Mouse (Mus musculus) ES-E14 (cell line): ENCODE results near the gene Vwa5b2. TPM values are rescaled to one million over a fixed set of nuclear protein-coding genes. Genes with fewer than 3 reads are reported as not detected.

Source experiments
- DNase-seq: peaks from one replicate; pipeline ENCODE4 v3.0.0-alpha.2; 2013; ENCODE audit warnings: low read depth, low spot score
- H3K27ac ChIP-seq: 2 replicates; pipeline ENCODE4 v1.5.1; 2012; ENCODE audit warnings: low read depth, mild to moderate bottlenecking, low read length, moderate library complexity, mixed read lengths; ENCODE audit not compliant: poor library complexity, insufficient read depth, severe bottlenecking
- H3K36me3 ChIP-seq: 2 replicates; pipeline ENCODE4 v1.6.1; 2012; ENCODE audit warnings: mild to moderate bottlenecking, low read length, moderate library complexity, mixed read lengths; ENCODE audit not compliant: control insufficient read depth, poor library complexity, insufficient read depth, severe bottlenecking
- H3K4me1 ChIP-seq, 2 experiments: fragments of 150-350 bp in 1 of 2; sonication (generic) in 1 of 2; 2 replicates each; pipeline ENCODE4 v1.6.1; 2012; ENCODE audit warnings: low read length in 2 of 2, mild to moderate bottlenecking in 1 of 2, mixed read lengths in 1 of 2; ENCODE audit not compliant: control insufficient read depth in 2 of 2, insufficient read depth in 2 of 2, poor library complexity in 1 of 2
- H3K4me3 ChIP-seq, 2 experiments: fragments of 150-350 bp in 1 of 2; sonication (generic) in 1 of 2; 2 replicates each; pipeline ENCODE4 v1.5.1; 2012; ENCODE audit warnings: low read length in 2 of 2, low read depth in 1 of 2, mild to moderate bottlenecking in 1 of 2, mixed read lengths in 1 of 2; ENCODE audit not compliant: insufficient read depth in 1 of 2, poor library complexity in 1 of 2, severe bottlenecking in 1 of 2
- H3K9ac ChIP-seq: 2 replicates; pipeline ENCODE4 v1.6.1; 2012; ENCODE audit warnings: low read depth, mild to moderate bottlenecking, low read length, mixed read lengths; ENCODE audit not compliant: poor library complexity, insufficient read depth, severe bottlenecking
- H3K9me3 ChIP-seq: fragments of 150-350 bp; sonication (generic); 2 replicates; pipeline ENCODE4 v1.6.1; 2012; ENCODE audit warnings: low read depth, mild to moderate bottlenecking, low read length; ENCODE audit not compliant: control insufficient read depth, insufficient read depth
- CHD2 ChIP-seq: IDR thresholded peaks from 2 replicates; pipeline ENCODE4 v1.6.1; 2014; ENCODE audit warnings: mild to moderate bottlenecking, low read depth, low read length, inconsistent platforms
- HCFC1 ChIP-seq: IDR thresholded peaks from 2 replicates; pipeline ENCODE4 v1.6.1; 2012; ENCODE audit warnings: low read length, inconsistent platforms, borderline replicate concordance; ENCODE audit not compliant: insufficient read depth
- MAFK ChIP-seq: IDR thresholded peaks from 2 replicates; pipeline ENCODE4 v1.6.1; 2014; ENCODE audit warnings: mild to moderate bottlenecking, low read depth, low read length, inconsistent platforms; ENCODE audit not compliant: insufficient read depth
- ZC3H11A ChIP-seq: IDR thresholded peaks from 2 replicates; pipeline ENCODE4 v1.6.1; 2012; ENCODE audit warnings: low read depth, mild to moderate bottlenecking, inconsistent platforms, low read length, borderline replicate concordance
- ZNF384 ChIP-seq: IDR thresholded peaks from 2 replicates; pipeline ENCODE4 v1.6.1; 2012; ENCODE audit warnings: low read depth, low read length, inconsistent platforms
- in situ Hi-C, 2 experiments: fragments of 600-800 bp; cut with MboI; formaldehyde crosslinking; loops; one replicate each; pipeline ENCODE4 v1.15.1; 2025; ENCODE audit warnings: low sequenced_read_pairs in 2 of 2, inconsistent platforms in 1 of 2; ENCODE audit not compliant: unreplicated experiment in 2 of 2
- total RNA-seq: library from RNA; depleted of rRNA; stranded (reverse); fragments of 300-350 nt; gene quantifications from 2 replicates; pipeline ENCODE4 v1.2.3, GENCODE M21; 2012

Vwa5b2 gene
- total RNA-seq, 1 experiment = 1.2 TPM

DNA sequence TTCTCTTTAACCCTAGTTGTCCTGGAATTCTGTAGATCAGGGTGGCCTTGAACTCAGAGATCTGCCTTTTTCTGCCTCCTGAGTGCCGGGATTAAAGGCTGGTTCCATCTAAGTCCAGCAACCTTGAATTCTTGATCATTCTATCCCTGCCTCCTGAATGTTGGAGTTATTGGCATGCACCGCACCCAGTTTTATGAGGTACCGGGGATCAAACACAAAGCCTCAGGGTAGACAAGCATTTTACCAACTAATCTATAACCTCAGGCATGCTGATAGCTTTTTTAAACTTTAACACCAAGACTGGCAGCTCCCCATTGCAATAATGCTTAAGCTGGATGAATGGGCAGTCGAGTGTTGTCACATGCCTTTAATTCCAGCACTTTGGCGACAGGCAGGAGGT is 41.8 kb upstream of the Vwa5b2 start:
- in situ Hi-C loops = no loop called here
- no peaks in the 10 kb centered on the region for H3K9me3 ChIP-seq
- TF ChIP-seq MAFK (no peak), CHD2 (no peak), HCFC1 (no peak), ZNF384 (no peak), ZC3H11A (no peak)
- H3K9ac ChIP-seq = peak overlapping the region; percentile 90; the same call in 1 of the 2 replicates
- peaks cover 37% of the 10 kb centered on the region for H3K36me3 ChIP-seq
- H3K27ac ChIP-seq = peak overlapping the region; percentile 87; the same call in 1 of the 2 replicates
- H3K4me1 ChIP-seq = peaks cover 4 to 5% of the 10 kb centered on the region in 2 experiments; a peak in 3 of 4 replicates
- H3K4me3 ChIP-seq = peak overlapping the region; percentile 71 to 87
- DNase-seq = no peak

DNA sequence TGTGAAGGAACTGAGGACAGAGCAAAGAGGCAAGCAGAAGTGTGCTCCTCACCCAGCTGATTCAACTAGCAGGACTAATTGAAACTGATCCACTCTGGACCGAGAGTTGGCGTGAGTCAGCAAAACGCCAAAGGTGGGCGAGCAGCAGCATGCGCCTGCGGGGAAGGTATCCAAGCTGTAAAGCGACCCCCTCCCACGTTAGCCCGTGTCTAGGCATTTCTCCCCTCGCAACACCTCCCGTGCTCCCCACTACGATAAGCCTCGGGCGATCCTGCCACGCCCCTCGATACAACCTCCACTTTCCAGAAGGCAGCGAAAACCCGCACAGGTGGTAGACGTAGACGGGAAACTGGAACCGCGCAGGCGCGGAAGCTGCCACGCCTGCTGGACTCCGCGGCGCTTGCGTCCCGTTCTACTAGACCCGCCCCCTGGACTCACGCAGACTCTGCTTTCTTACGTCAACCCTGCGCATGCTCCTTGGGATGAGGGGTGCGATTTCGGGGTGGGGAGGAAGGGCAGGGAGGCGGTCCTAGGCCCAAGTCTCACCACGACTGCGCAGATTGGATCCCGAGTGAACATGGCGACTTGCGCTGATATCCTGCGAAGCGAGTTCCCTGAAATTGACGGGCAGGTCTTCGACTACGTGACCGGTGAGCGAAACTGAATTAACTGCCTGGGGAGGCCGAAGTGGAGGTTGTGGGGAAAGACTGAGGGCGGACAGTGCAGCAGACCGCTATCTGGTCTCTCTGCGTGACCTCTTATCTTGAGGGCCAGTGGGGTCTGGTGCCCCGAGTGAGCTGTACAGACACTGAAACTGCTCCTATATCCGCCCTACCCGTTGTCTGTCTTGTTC is 40.9 kb upstream of the Vwa5b2 start, which contains the start of gene Abcf3:
Gene Abcf3 (plus strand): TSS at position 482 of the 853 bp plus-strand sequence.
- H3K9me3 ChIP-seq = no peaks in the 10 kb centered on the region
- in situ Hi-C loops = no loop called here
- peaks cover 4 to 5% of the 10 kb centered on the region in 2 experiments; a peak in 3 of 4 replicates for H3K4me1 ChIP-seq
- TF ChIP-seq HCFC1 (peak; percentile 52; the same call in 1 of the 2 replicates), MAFK (peak; percentile 95), ZNF384 (no peak), ZC3H11A (no peak), CHD2 (no peak)
- H3K4me3 ChIP-seq = peak within 1 kb of the TSS; percentile 81 to 89
- H3K9ac ChIP-seq = peak within 1 kb of the TSS; percentile 93
- H3K36me3 ChIP-seq = peaks cover 35% of the 10 kb centered on the region
- DNase-seq = peak; percentile 99
- H3K27ac ChIP-seq = peak within 1 kb of the TSS; percentile 87

DNA sequence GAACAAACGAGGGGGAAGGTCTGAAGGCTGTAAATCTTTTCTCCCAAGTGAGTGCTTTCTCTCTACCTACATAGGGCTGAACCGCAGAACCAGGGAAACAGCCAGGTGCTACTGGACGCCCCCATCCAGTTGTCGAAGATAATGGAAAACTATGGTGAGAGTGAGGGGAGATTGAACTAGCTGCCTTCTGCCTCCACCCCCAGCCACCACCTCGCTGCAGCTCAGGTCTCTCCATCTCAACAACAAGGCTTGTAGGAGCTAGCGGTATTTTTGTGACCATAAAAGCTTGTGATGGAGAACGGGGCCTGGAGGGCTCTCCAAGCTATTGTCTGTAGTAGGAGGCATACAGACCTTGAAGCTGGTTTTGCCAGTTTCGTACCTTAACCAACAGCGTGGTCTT is 40.1 kb upstream of the Vwa5b2 start:
- peak overlapping the region; percentile 81 to 89 for H3K4me3 ChIP-seq
- peaks cover 4 to 5% of the 10 kb centered on the region in 2 experiments; a peak in 3 of 4 replicates for H3K4me1 ChIP-seq
- in situ Hi-C loops = no loop called here
- DNase-seq = no peak
- H3K9me3 ChIP-seq = no peaks in the 10 kb centered on the region
- no peak for TF ChIP-seq ZNF384
- no peak for TF ChIP-seq HCFC1
- TF ChIP-seq CHD2 = no peak
- no peak for TF ChIP-seq ZC3H11A
- no peak for TF ChIP-seq MAFK
- peak overlapping the region; percentile 93 for H3K9ac ChIP-seq
- peaks cover 31% of the 10 kb centered on the region for H3K36me3 ChIP-seq
- H3K27ac ChIP-seq = no peak overlapping the region

DNA sequence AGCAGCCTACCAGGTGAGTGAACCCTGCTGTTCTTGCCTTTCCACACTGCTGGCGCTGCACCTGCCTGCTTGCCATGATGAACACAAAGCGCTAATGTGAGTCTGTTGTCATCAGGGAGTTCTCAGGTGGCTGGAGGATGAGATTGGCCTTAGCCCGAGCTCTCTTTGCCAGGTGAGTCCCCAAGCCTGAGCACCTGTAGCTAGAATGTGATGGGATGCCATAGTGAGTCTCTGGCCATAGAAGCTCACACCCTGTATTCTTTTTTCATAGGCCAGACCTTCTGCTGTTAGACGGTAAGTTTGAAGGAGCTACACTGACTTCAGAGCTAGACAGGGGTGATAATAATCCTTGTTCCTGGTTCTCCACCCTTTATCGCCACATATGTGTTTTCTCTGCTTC is 37.6 kb upstream of the Vwa5b2 start:
- Histone ChIP-seq H3K4me1 (peaks cover 4 to 5% of the 10 kb centered on the region in 2 experiments; a peak in 3 of 4 replicates), H3K36me3 (peaks cover 27% of the 10 kb centered on the region), H3K27ac (no peak overlapping the region), H3K9ac (no peak overlapping the region), H3K9me3 (no peaks in the 10 kb centered on the region), H3K4me3 (no peak overlapping the region)
- TF ChIP-seq HCFC1 (no peak), MAFK (no peak), ZC3H11A (no peak), CHD2 (no peak), ZNF384 (no peak)
- no peak for DNase-seq
- in situ Hi-C loops = no loop called here
